Mouse (Mus musculus): ENCODE results near the gene Fgf11.

Fgf11 gene

DNA sequence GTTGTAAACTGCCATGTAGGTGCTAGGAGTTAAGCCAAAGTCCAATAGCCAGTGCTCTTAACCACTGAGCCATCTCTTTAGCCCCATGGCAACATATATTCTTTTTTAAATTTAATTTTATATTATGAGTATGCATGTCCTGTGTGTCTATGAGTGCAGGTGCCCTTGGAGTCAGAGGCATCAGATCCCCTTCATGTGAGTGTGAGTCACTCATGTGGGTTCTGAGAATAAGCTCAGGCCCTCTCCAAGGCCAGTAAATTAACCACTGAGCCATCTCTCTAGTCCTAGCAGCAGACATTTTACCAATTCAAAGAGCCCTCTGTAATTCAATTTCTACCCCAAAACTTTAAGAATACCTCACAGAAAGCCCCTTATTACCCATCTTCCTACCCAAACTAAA is 49.0 kb downstream of the Fgf11 start:
- no peak for DNase-seq

- DNase-seq = no peak
These were observed 50.0 kb downstream of the Fgf11 start for GRCm38 (mm10) chr11:69751635-69752034.

Data from lung, adult 18-20 months (tissue).